Mouse (Mus musculus) layer of hippocampus, postnatal 36 days (tissue): ENCODE data around the gene Qsox2. TPM values are rescaled to one million over a fixed set of nuclear protein-coding genes. Genes with fewer than 3 reads are reported as not detected.

Source experiments
- total RNA-seq, 2 experiments: library from RNA; stranded (reverse); gene quantifications; 2 replicates each; pipeline ENCODE4 v1.2.3; 2021

Gene Qsox2
- total RNA-seq, 2 experiments from 2014 or later = 25.6 to 26.2 TPM

Other genes with a start within 250 kb of the Qsox2 start
- 10 to 100 TPM; 57.7 to 59.0 TPM for gene Ubac1, start 215.8 kb downstream of the Qsox2 start, total RNA-seq
- 10 to 100 TPM; 60.6 to 66.8 TPM for gene Nacc2, start 114.3 kb downstream of the Qsox2 start, total RNA-seq
- not detected for gene Lhx3, start 29.2 kb downstream of the Qsox2 start, total RNA-seq
- under 1 TPM; 0.65 to 0.71 TPM for gene Ccdc187, start 57.0 kb upstream of the Qsox2 start, total RNA-seq
- gene Gpsm1, start 78.0 kb upstream of the Qsox2 start, total RNA-seq = 10 to 100 TPM; 34.5 to 41.8 TPM
- gene Dnlz, start 114.6 kb upstream of the Qsox2 start, total RNA-seq = 10 to 100 TPM; 25.7 to 26.5 TPM
- gene Card9, start 123.4 kb upstream of the Qsox2 start, total RNA-seq = 1 to 10 TPM; 1.6 to 2.1 TPM
- gene Snapc4, start 143.1 kb upstream of the Qsox2 start, total RNA-seq = 10 to 100 TPM; 65.3 to 72.3 TPM
- 100 to 1,000 TPM; 151 to 165 TPM for gene Entr1, start 151.8 kb upstream of the Qsox2 start, total RNA-seq
- 10 to 100 TPM; 86.5 to 93.6 TPM for gene Pmpca, start 151.8 kb upstream of the Qsox2 start, total RNA-seq
- gene Inpp5e, start 171.7 kb upstream of the Qsox2 start, total RNA-seq = 10 to 100 TPM; 21.1 to 22.1 TPM
- gene Sec16a, start 207.7 kb upstream of the Qsox2 start, total RNA-seq = 10 to 100 TPM; 52.9 to 57.5 TPM